Mouse (Mus musculus) left cerebral cortex, postnatal 4 days (tissue): ENCODE data around the gene Obox8. TPM values are rescaled to one million over a fixed set of nuclear protein-coding genes. Genes with fewer than 3 reads are reported as not detected.

Experiments
- DNase-seq: peaks from one replicate; pipeline ENCODE4 v3.0.0-alpha.2; 2022
- intact Hi-C: fragments of 180-260 bp; cut with DNase I; formaldehyde crosslinking; loops from one replicate; pipeline ENCODE4 v1.15.1; 2025
- total RNA-seq, 2 experiments: library from RNA; stranded (reverse); gene quantifications; 2 replicates each; pipeline ENCODE4 v1.2.3; 2021

Obox8 gene
- not detected for total RNA-seq

DNA sequence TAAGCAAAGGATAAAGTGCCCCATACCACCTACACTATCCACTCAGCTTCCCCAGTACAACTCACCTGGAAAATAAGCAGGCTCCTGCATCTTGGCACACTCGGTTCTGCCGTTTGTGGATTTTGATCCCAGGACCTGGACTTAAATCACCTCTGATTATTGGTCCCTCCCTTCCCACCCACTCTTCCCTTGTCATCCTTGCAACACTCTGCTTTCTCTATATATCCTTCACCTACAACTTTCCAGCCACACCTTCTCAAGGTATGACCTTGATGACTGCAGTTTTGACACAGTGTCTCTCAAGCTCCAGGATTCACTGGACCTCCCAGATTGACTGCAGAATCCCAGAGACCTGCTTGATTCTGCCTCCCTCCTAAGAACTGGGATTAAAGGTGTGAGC lies at the start of gene Obox8:
TSS of gene Obox8 (minus strand) at position 101 of the 400 bp plus-strand sequence.
- DNase-seq, result no peak
- intact Hi-C loops, result no loop called here

DNA sequence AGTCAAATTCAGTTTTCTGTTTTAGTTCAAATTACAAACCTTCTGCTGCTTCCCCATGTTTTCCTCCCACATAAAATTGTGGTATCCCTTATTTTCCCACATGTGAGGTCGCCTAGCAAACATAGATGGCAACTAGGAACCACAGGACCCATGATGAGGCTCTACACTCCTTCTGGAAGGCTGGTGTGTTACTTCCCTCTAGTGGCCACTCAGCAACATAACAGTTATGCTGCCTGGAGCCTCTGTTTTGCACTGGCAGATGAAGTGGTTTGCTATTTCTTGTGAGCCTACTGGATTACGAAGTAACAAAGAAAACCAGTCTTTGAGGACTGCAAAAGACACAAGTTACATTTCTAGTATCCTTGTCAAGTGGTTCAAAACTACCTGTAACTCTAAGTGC lies 16.1 kb downstream of the Obox8 start:
- intact Hi-C loops, result no loop called here
- no peak for DNase-seq

DNA sequence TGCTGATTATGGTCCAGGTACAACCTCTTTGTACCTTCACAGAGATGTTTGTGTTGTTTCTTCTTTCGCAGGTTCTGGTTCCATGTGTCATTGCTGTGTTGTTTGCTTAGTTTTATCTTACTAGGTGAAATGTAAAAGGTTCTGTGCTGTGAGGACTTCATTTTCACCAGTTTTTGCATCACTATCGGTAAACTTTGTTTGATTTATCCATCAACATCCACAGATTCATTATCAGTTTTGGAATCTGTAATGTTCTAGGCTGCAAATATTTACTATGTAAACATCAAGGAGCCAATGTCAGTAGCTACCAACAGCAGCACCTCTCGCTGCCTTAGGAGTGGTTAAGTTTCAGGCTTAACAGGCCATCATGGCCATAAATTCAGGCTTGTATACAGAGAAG lies 24.7 kb downstream of the Obox8 start:
- DNase-seq, result no peak
- intact Hi-C loops, result no loop called here

DNA sequence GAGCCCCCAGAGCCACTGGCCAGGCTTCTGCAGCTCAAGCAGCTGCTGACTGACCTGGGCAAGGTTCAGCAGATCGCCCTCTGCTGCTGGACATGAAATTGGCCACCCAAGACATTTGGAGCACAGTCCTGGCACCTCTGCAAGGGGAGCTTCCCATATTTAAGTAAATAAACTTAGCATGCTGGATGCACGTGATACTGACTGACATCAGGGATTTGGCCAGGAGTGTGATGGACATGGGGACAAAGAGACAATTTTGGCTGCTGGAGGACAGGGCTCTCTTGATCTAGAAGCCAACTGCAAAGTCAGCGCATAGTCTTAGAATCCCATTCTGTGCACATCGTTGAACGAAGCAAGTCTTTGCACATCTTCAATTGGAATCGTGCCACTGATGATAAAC lies 25.8 kb downstream of the Obox8 start:
- intact Hi-C loops, result no loop called here
- DNase-seq, result no peak

Other genes starting within 250 kb of the Obox8 start
- gene Sult2a3, start 210.5 kb downstream of the Obox8 start, total RNA-seq, result not detected
- not detected for gene Sult2a6, start 78.7 kb downstream of the Obox8 start, total RNA-seq
- not detected for gene Sult2a8, start 113.2 kb upstream of the Obox8 start, total RNA-seq
- gene Sult2a7, start 160.7 kb upstream of the Obox8 start, total RNA-seq, result not detected
- gene Vmn1r90, start 229.9 kb upstream of the Obox8 start, total RNA-seq, result under 1 TPM in 1 of 2 experiments, not detected in 1; 0.10 TPM